Mouse (Mus musculus) embryo, embryonic 9.5 days (tissue): ENCODE measurements around the gene Slco1a6.

Source experiments
- DNase-seq: peaks from one replicate; pipeline ENCODE4 v3.0.0-alpha.2; 2017; ENCODE audit errors: extremely low spot score

Gene Slco1a6

GRCm38 (mm10) chr6:142035771-142036170 is 172.6 kb downstream of the Slco1a6 start:
- no peak for DNase-seq
